Mouse (Mus musculus): ENCODE data around the gene A530016L24Rik. TPM values are rescaled to one million over a fixed set of nuclear protein-coding genes. Genes with fewer than 3 reads are reported as not detected.
A peak's percentile ranks its signal among the peaks of the same experiment; 100 is the strongest.

The A530016L24Rik gene
- polyA plus RNA-seq, 1 experiment, result 0.35 TPM

DNA sequence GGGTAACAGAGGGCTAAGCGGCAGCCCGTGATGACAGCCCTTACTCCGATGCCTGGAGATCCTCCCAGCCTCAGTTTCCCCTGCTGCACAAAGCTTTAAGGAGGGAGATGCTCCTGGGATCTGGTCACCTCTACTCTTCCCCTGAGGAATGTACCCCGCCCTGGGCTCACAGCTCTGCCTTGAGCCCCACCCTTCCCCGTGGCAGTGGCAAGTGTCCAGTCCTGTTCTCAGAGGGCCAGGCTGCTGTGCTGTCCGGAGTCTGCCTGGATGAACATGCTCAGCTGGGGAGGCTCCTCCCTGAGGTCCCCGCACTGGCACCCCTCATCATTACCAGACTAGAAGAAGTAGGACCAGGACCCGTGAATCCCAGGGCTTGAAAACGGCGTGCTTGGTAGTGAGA lies 21.9 kb upstream of the A530016L24Rik start:
- Histone ChIP-seq H3K27me3 (ENCODE audit: control insufficient read depth, insufficient read depth, low read length) (no peaks in the 10 kb centered on the region), H3K4me3 (ENCODE audit: control insufficient read depth, low read depth, low read length) (no peak overlapping the region), H3K36me3 (ENCODE audit: control insufficient read depth, insufficient read depth, low read length) (no peaks in the 10 kb centered on the region), H3K27ac (ENCODE audit: control insufficient read depth, insufficient read depth, low read depth, low read length) (no peak overlapping the region), H3K4me1 (ENCODE audit: control insufficient read depth, insufficient read depth, low read length) (no peaks in the 10 kb centered on the region)
- no peak for TF ChIP-seq POLR2A (IDR thresholded peaks at IDR 0.05; ENCODE audit: control insufficient read depth, low read depth, low read length)
- no peak for TF ChIP-seq CTCF (IDR thresholded peaks at IDR 0.05; ENCODE audit: control insufficient read depth, insufficient read depth, insufficient replicate concordance, low read depth, low read length)

DNA sequence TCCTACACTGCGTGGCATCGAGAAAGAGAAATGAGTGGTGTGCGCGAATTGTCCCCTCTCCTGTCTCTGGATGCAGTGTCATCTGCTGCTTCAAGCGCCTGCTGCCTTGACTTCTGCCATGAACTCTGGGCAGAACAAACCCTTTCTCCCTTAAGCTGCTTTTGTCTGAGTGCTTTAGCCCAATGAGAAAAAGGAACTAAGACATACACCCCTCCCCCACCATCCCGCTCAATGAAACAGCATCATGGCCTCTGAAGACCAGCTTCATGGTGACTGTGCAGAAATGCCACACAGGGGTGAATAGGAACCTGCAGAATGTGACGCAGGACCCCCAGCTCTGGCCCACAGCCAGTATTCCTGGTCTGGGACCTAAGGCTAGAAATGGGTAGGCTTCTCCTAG lies 19.9 kb upstream of the A530016L24Rik start:
- no peak overlapping the region for H3K27ac ChIP-seq (ENCODE audit: control insufficient read depth, insufficient read depth, low read depth, low read length)
- TF ChIP-seq POLR2A (IDR thresholded peaks at IDR 0.05; ENCODE audit: control insufficient read depth, low read depth, low read length) (no peak), CTCF (IDR thresholded peaks at IDR 0.05; ENCODE audit: control insufficient read depth, insufficient read depth, insufficient replicate concordance, low read depth, low read length) (no peak)
- no peaks in the 10 kb centered on the region for H3K4me1 ChIP-seq (ENCODE audit: control insufficient read depth, insufficient read depth, low read length)
- H3K36me3 ChIP-seq (ENCODE audit: control insufficient read depth, insufficient read depth, low read length), result no peaks in the 10 kb centered on the region
- H3K4me3 ChIP-seq (ENCODE audit: control insufficient read depth, low read depth, low read length), result no peak overlapping the region
- H3K27me3 ChIP-seq (ENCODE audit: control insufficient read depth, insufficient read depth, low read length), result no peaks in the 10 kb centered on the region

DNA sequence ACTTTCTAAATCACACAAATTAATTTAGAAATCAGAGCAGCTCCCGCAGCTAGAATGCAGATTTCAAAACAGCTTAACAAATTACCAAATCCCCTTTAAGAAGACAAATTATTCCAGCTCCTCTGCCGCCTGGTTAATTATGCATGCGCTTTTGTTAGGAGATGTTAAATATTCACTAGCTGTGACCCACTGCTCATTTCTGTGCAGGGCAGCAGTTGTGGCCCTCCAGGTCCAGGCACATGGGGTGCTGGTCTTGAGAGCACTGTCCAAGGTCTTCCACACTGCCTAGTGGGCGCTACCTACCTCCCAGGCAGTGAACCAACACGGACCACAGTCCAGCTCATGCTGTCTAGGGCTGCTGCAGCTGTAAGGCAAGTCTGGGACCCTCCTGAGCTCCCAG lies 19.0 kb upstream of the A530016L24Rik start:
- H3K4me1 ChIP-seq (ENCODE audit: control insufficient read depth, insufficient read depth, low read length), result no peaks in the 10 kb centered on the region
- no peaks in the 10 kb centered on the region for H3K27me3 ChIP-seq (ENCODE audit: control insufficient read depth, insufficient read depth, low read length)
- H3K36me3 ChIP-seq (ENCODE audit: control insufficient read depth, insufficient read depth, low read length), result no peaks in the 10 kb centered on the region
- H3K27ac ChIP-seq (ENCODE audit: control insufficient read depth, insufficient read depth, low read depth, low read length), result no peak overlapping the region
- TF ChIP-seq CTCF (IDR thresholded peaks at IDR 0.05; ENCODE audit: control insufficient read depth, insufficient read depth, insufficient replicate concordance, low read depth, low read length) (no peak), POLR2A (IDR thresholded peaks at IDR 0.05; ENCODE audit: control insufficient read depth, low read depth, low read length) (no peak)
- no peak overlapping the region for H3K4me3 ChIP-seq (ENCODE audit: control insufficient read depth, low read depth, low read length)

DNA sequence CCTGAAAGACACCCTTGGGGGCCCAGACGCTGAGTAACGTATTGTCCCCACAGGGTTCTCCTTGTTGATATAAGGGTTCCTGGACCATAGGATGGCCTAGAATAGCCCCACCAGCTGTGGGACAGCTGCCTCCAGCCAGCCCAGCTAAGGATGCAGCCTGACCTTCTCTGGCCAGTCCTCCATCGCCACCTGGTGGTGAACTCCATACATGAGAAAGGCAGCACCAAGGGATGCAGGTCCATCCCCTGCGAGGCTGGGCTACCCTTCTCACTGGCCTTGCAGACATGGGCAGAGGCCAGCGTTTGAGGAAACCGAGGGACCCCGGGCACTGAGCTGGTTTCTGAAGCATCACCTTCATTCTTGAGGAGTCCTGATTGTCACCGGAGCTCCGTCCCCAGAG lies 15.5 kb upstream of the A530016L24Rik start:
- no peak overlapping the region for H3K27ac ChIP-seq (ENCODE audit: control insufficient read depth, insufficient read depth, low read depth, low read length)
- TF ChIP-seq POLR2A (IDR thresholded peaks at IDR 0.05; ENCODE audit: control insufficient read depth, low read depth, low read length), result no peak
- peak; percentile 95 for TF ChIP-seq CTCF (IDR thresholded peaks at IDR 0.05; ENCODE audit: control insufficient read depth, insufficient read depth, insufficient replicate concordance, low read depth, low read length)
- no peak overlapping the region for H3K4me3 ChIP-seq (ENCODE audit: control insufficient read depth, low read depth, low read length)
- H3K36me3 ChIP-seq (ENCODE audit: control insufficient read depth, insufficient read depth, low read length), result no peaks in the 10 kb centered on the region
- no peaks in the 10 kb centered on the region for H3K4me1 ChIP-seq (ENCODE audit: control insufficient read depth, insufficient read depth, low read length)
- no peaks in the 10 kb centered on the region for H3K27me3 ChIP-seq (ENCODE audit: control insufficient read depth, insufficient read depth, low read length)

DNA sequence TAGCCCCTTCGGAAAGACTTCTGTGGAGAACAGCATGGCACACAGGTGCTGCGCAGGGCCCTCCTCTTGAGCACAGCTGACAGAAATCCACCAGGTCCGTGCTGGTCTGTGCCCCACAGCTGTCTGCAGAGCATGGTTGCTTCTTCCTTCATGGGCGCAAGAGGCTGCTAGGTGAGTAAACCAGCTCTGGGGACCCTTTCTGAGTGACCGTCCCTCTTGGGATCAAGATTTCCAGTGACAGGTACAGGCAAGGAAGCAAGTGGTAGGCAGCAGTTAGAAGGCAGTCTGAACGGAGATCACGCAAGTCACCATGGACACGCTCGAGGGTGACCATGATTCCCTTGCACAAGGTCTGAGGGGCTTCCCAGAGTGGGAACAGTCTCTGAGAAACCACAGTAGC lies 287 bp downstream of the A530016L24Rik start:
- Histone ChIP-seq H3K27ac (ENCODE audit: control insufficient read depth, insufficient read depth, low read depth, low read length) (no peak overlapping the region), H3K4me3 (ENCODE audit: control insufficient read depth, low read depth, low read length) (no peak overlapping the region), H3K27me3 (ENCODE audit: control insufficient read depth, insufficient read depth, low read length) (no peaks in the 10 kb centered on the region), H3K36me3 (ENCODE audit: control insufficient read depth, insufficient read depth, low read length) (no peaks in the 10 kb centered on the region), H3K4me1 (ENCODE audit: control insufficient read depth, insufficient read depth, low read length) (no peaks in the 10 kb centered on the region; the same call in 1 of the 2 replicates)
- TF ChIP-seq POLR2A (IDR thresholded peaks at IDR 0.05; ENCODE audit: control insufficient read depth, low read depth, low read length), result no peak
- no peak for TF ChIP-seq CTCF (IDR thresholded peaks at IDR 0.05; ENCODE audit: control insufficient read depth, insufficient read depth, insufficient replicate concordance, low read depth, low read length)

DNA sequence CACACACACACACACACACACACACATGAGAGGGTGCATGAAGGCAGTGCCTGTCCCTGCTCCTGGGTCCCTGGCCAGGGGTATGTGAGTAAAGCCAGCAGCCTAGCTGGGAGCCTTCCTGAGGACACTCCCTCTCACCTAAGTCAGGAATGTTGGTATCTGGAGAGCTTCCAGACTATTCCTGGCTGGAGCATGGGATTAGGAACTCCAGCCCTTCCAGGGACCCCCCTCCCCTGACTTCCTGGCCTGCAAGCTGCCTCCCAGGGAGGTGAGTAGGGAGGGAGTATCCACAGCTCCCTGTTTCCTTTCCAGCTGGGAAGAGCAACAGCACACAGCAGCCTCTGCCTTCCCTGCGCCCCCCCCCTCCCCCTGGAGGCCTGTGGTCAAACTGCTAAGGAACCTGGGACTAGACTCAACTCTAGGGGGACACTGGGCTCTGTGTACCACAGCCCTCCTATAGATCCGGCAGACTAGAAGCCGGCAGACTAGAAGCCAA lies 1.2 kb downstream of the A530016L24Rik start:
- no peak overlapping the region for H3K4me3 ChIP-seq (ENCODE audit: control insufficient read depth, low read depth, low read length)
- no peaks in the 10 kb centered on the region for H3K36me3 ChIP-seq (ENCODE audit: control insufficient read depth, insufficient read depth, low read length)
- no peaks in the 10 kb centered on the region; the same call in 1 of the 2 replicates for H3K4me1 ChIP-seq (ENCODE audit: control insufficient read depth, insufficient read depth, low read length)
- TF ChIP-seq POLR2A (IDR thresholded peaks at IDR 0.05; ENCODE audit: control insufficient read depth, low read depth, low read length) (no peak), CTCF (IDR thresholded peaks at IDR 0.05; ENCODE audit: control insufficient read depth, insufficient read depth, insufficient replicate concordance, low read depth, low read length) (no peak)
- H3K27ac ChIP-seq (ENCODE audit: control insufficient read depth, insufficient read depth, low read depth, low read length), result no peak overlapping the region
- H3K27me3 ChIP-seq (ENCODE audit: control insufficient read depth, insufficient read depth, low read length), result no peaks in the 10 kb centered on the region

DNA sequence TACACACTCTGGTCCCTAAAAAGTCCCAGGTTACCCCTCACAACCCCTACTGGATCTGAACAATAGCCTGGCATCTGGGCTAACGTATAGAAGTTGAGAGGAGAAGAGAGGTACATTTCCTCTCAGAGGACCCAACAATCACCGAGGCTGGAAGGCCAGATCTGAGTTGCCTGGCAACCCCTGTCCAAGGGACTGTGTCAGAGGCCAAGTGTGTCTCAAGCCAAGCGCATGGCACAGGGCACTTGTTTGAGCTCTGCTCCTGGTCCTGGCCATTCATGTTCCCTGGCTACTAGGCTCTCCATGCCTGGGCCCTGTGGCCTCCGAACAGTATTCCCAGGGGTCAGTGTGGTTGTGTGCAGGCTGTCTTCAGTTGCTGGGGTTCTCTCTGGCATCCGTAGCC lies 6.9 kb downstream of the A530016L24Rik start:
- H3K27ac ChIP-seq (ENCODE audit: control insufficient read depth, insufficient read depth, low read depth, low read length), result no peak overlapping the region
- no peak for TF ChIP-seq POLR2A (IDR thresholded peaks at IDR 0.05; ENCODE audit: control insufficient read depth, low read depth, low read length)
- no peak for TF ChIP-seq CTCF (IDR thresholded peaks at IDR 0.05; ENCODE audit: control insufficient read depth, insufficient read depth, insufficient replicate concordance, low read depth, low read length)

DNA sequence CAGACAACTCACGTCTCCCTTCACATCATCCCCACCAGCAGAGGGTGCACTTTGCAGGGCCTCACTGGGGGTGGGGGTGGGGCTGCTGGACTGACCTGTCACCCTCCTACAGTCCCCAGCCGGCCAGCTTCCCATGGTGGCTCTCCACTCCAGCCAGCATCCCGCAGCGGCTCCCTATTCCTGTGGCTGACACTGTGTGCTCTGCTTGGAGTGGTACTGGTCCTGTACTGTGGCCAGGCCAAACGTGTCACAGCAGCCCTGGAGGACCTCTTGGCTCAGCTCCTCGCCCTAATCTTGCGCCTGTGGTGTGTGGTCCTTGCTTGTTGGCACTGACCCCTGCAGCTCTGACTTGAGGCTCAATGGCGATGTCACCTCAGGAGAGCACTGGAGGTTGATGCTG lies 8.5 kb downstream of the A530016L24Rik start:
- H3K27me3 ChIP-seq (ENCODE audit: control insufficient read depth, insufficient read depth, low read length), result no peaks in the 10 kb centered on the region
- no peak for TF ChIP-seq CTCF (IDR thresholded peaks at IDR 0.05; ENCODE audit: control insufficient read depth, insufficient read depth, insufficient replicate concordance, low read depth, low read length)
- TF ChIP-seq POLR2A (IDR thresholded peaks at IDR 0.05; ENCODE audit: control insufficient read depth, low read depth, low read length), result no peak

More for the DNA sequence above, 6.9 kb downstream of the A530016L24Rik start:
- Histone ChIP-seq H3K4me3 (ENCODE audit: control insufficient read depth, low read depth, low read length) (no peak overlapping the region), H3K27me3 (ENCODE audit: control insufficient read depth, insufficient read depth, low read length) (no peaks in the 10 kb centered on the region), H3K4me1 (ENCODE audit: control insufficient read depth, insufficient read depth, low read length) (no peaks in the 10 kb centered on the region), H3K36me3 (ENCODE audit: control insufficient read depth, insufficient read depth, low read length) (no peaks in the 10 kb centered on the region)

More for the DNA sequence above, 8.5 kb downstream of the A530016L24Rik start:
- Histone ChIP-seq H3K36me3 (ENCODE audit: control insufficient read depth, insufficient read depth, low read length) (no peaks in the 10 kb centered on the region), H3K4me3 (ENCODE audit: control insufficient read depth, low read depth, low read length) (no peak overlapping the region), H3K4me1 (ENCODE audit: control insufficient read depth, insufficient read depth, low read length) (no peaks in the 10 kb centered on the region), H3K27ac (ENCODE audit: control insufficient read depth, insufficient read depth, low read depth, low read length) (no peak overlapping the region)
